Mouse (Mus musculus) CH12.LX (cell line): Measurements from ENCODE around the gene Fabp3. TPM values are rescaled to one million over a fixed set of nuclear protein-coding genes. Genes with fewer than 3 reads are reported as not detected.

Source experiments
- DNase-seq: peaks from one replicate; pipeline ENCODE4 v3.0.0-alpha.2; 2013; ENCODE audit errors: extremely low read depth
- H3K27ac ChIP-seq: 2 replicates; pipeline ENCODE4 v1.5.1; 2012; ENCODE audit warnings: low read depth, mild to moderate bottlenecking, control low read depth, moderate library complexity; ENCODE audit not compliant: insufficient read depth
- H3K27me3 ChIP-seq: replicated peaks from 2 replicates; pipeline ENCODE3; 2012; ENCODE audit warnings: inconsistent platforms
- H3K36me3 ChIP-seq, 2 experiments: replicated peaks in 1 of 2; 2 replicates each; pipeline versions ENCODE3 to v1.6.1; 2012; ENCODE audit warnings: inconsistent platforms in 1 of 2, low read length in 1 of 2, mild to moderate bottlenecking in 1 of 2, mixed read lengths in 1 of 2, moderate library complexity in 1 of 2; ENCODE audit not compliant: control insufficient read depth in 1 of 2, insufficient read depth in 1 of 2
- H3K4me1 ChIP-seq, 2 experiments: 2 replicates each; pipeline ENCODE4 v1.6.1; 2012; ENCODE audit warnings: inconsistent platforms in 1 of 2, moderate library complexity in 1 of 2; ENCODE audit not compliant: insufficient read depth in 2 of 2, control insufficient read depth in 1 of 2
- H3K4me2 ChIP-seq: 2 replicates; pipeline ENCODE4 v1.6.1; 2012; ENCODE audit warnings: low read depth, mild to moderate bottlenecking, control low read depth; ENCODE audit not compliant: poor library complexity, insufficient read depth, severe bottlenecking
- H3K4me3 ChIP-seq, 3 experiments: fragments of 150-350 bp in 1 of 3; sonication (generic) in 1 of 3; replicated peaks in 1 of 3; 2 replicates each; pipeline versions ENCODE3 to v1.5.1; 2011 to 2012; ENCODE audit warnings: low read depth in 2 of 3, low read length in 2 of 3, mild to moderate bottlenecking in 2 of 3, moderate library complexity in 2 of 3, control low read depth in 1 of 3, improper control_type of control experiment in 1 of 3, inconsistent platforms in 1 of 3, mixed read lengths in 1 of 3; ENCODE audit not compliant: poor library complexity in 1 of 3
- H3K79me2 ChIP-seq: replicated peaks from 2 replicates; pipeline ENCODE4 v1.6.1; 2012; ENCODE audit warnings: mild to moderate bottlenecking, moderate library complexity; ENCODE audit not compliant: control insufficient read depth, poor library complexity, insufficient read depth, severe bottlenecking; ENCODE audit errors: extremely low read depth
- H3K9ac ChIP-seq: 2 replicates; pipeline ENCODE4 v1.6.1; 2012; ENCODE audit warnings: low read depth, mild to moderate bottlenecking, control low read depth, moderate library complexity; ENCODE audit not compliant: insufficient read depth
- H3K9me3 ChIP-seq: replicated peaks from 2 replicates; pipeline ENCODE3; 2012; ENCODE audit warnings: low read length, inconsistent platforms, mixed read lengths
- CHD2 ChIP-seq: IDR thresholded peaks from 2 replicates; pipeline ENCODE4 v1.6.1; 2011; ENCODE audit warnings: low read length, improper control_type of control experiment
- ELF1 ChIP-seq: IDR thresholded peaks from 2 replicates; pipeline ENCODE4 v1.6.1; 2014; ENCODE audit warnings: low read depth, mild to moderate bottlenecking, inconsistent platforms, low read length, improper control_type of control experiment
- ETS1 ChIP-seq: conservative IDR thresholded peaks from 2 replicates; pipeline ENCODE4 v1.6.1; 2012; ENCODE audit warnings: low read depth, mild to moderate bottlenecking, inconsistent platforms, low read length, improper control_type of control experiment, moderate library complexity
- HCFC1 ChIP-seq: IDR thresholded peaks from 2 replicates; pipeline ENCODE4 v1.6.1; 2012; ENCODE audit warnings: low read depth, mild to moderate bottlenecking, inconsistent platforms, low read length, improper control_type of control experiment
- IRF4 ChIP-seq: IDR thresholded peaks from 2 replicates; pipeline ENCODE4 v1.6.1; 2014; ENCODE audit warnings: low read depth, mild to moderate bottlenecking, inconsistent platforms, low read length, improper control_type of control experiment
- KAT2A ChIP-seq: IDR thresholded peaks from 2 replicates; pipeline ENCODE4 v1.6.1; 2012; ENCODE audit warnings: low read length, improper control_type of control experiment, inconsistent platforms; ENCODE audit not compliant: insufficient replicate concordance
- MAFK ChIP-seq: IDR thresholded peaks from 2 replicates; pipeline ENCODE4 v1.6.1; 2011; ENCODE audit warnings: low read length, improper control_type of control experiment; ENCODE audit not compliant: insufficient replicate concordance
- MAX ChIP-seq: IDR thresholded peaks from 2 replicates; pipeline ENCODE4 v1.6.1; 2011; ENCODE audit warnings: low read length, improper control_type of control experiment
- MAZ ChIP-seq: IDR thresholded peaks from 2 replicates; pipeline ENCODE4 v1.6.1; 2012; ENCODE audit warnings: low read depth, mild to moderate bottlenecking, inconsistent platforms, low read length, improper control_type of control experiment, moderate library complexity
- MEF2A ChIP-seq: IDR thresholded peaks from 2 replicates; pipeline ENCODE4 v1.6.1; 2014; ENCODE audit warnings: low read depth, mild to moderate bottlenecking, inconsistent platforms, low read length, improper control_type of control experiment, borderline replicate concordance
- MXI1 ChIP-seq: IDR thresholded peaks from 2 replicates; pipeline ENCODE4 v1.6.1; 2011; ENCODE audit warnings: mild to moderate bottlenecking, low read depth, low read length, improper control_type of control experiment
- NRF1 ChIP-seq: IDR thresholded peaks from 2 replicates; pipeline ENCODE4 v1.6.1; 2014; ENCODE audit warnings: low read depth, mild to moderate bottlenecking, inconsistent platforms, low read length, improper control_type of control experiment, moderate library complexity
- POLR2A ChIP-seq: IDR thresholded peaks from 2 replicates; pipeline ENCODE4 v1.6.1; 2011; ENCODE audit warnings: low read depth, mild to moderate bottlenecking, improper control_type of control experiment, low read length
- SMC3 ChIP-seq: IDR thresholded peaks from 2 replicates; pipeline ENCODE4 v1.6.1; 2011; ENCODE audit warnings: low read depth, low read length, improper control_type of control experiment
- TBP ChIP-seq: conservative IDR thresholded peaks from 2 replicates; pipeline ENCODE4 v1.6.1; 2011; ENCODE audit warnings: low read depth, low read length, improper control_type of control experiment
- TCF12 ChIP-seq: IDR thresholded peaks from 2 replicates; pipeline ENCODE4 v1.6.1; 2014; ENCODE audit warnings: low read depth, mild to moderate bottlenecking, inconsistent platforms, low read length, improper control_type of control experiment
- USF1 ChIP-seq: IDR thresholded peaks from 2 replicates; pipeline ENCODE4 v1.6.1; 2014; ENCODE audit warnings: low read depth, mild to moderate bottlenecking, inconsistent platforms, low read length, improper control_type of control experiment
- ZKSCAN1 ChIP-seq: IDR thresholded peaks from 2 replicates; pipeline ENCODE4 v1.6.1; 2012; ENCODE audit warnings: low read depth, inconsistent platforms, low read length, improper control_type of control experiment, borderline replicate concordance
- dilution Hi-C: fragments of 300-500 bp; cut with MboI; formaldehyde crosslinking; loops from 2 replicates; pipeline ENCODE4 v1.14.3; 2020; ENCODE audit warnings: low sequenced_read_pairs; ENCODE audit not compliant: extremely low pct_unique_long_range_greater_than_20kb, extremely low pct_ligation_motif_present
- in situ Hi-C: fragments of 300-500 bp; cut with MboI; formaldehyde crosslinking; loops from 3 replicates; pipeline ENCODE4 v1.14.3; 2019; ENCODE audit warnings: low sequenced_read_pairs, low pct_ligation_motif_present, low pct_unique_long_range_greater_than_20kb, mixed read lengths
- polyA plus RNA-seq: library from polyadenylated mRNA; unstranded; fragments of >175 nt; gene quantifications from 2 replicates; pipeline ENCODE4 v1.2.1, GENCODE M21; 2012; ENCODE audit warnings: low read depth; ENCODE audit not compliant: insufficient read length
- total RNA-seq, 2 experiments: library from RNA; depleted of rRNA; stranded (reverse); fragments of 300-350 nt in 1 of 2; fragments of >200 nt in 1 of 2; gene quantifications; 2 replicates each; pipeline ENCODE4 v1.2.3; 2012 to 2014

Fabp3 gene
- total and polyA plus RNA-seq, 3 experiments, result not detected

DNA sequence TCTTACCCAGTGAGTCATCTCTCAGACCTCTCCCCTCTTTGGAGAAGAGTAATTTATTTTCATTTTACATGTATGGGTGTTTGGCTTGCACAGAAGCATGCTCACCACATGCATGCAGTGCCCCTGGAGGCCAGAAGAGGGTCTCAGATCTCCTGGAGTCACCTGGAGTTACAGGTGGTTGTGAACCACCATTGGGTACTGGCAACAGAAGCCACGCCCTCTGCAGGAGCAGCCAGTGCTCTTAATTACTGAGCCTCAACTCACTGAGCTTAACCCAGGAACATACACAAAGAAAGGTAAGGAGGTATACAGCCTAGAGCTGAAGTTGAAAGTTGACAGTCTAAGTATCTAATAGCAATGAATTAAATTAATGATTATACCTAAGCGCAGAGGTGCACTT lies 17.1 kb downstream of the Fabp3 start:
- H3K27me3 ChIP-seq, result no peaks in the 10 kb centered on the region
- H3K36me3 ChIP-seq, result peaks cover 50 to 85% of the 10 kb centered on the region in 2 experiments
- in situ Hi-C loops (no loop called here), dilution Hi-C loops (no loop called here)
- H3K79me2 ChIP-seq, result no peaks in the 10 kb centered on the region
- no peak overlapping the region for H3K9ac ChIP-seq
- no peak overlapping the region for H3K4me2 ChIP-seq
- H3K4me3 ChIP-seq, result no peak overlapping the region
- no peaks in the 10 kb centered on the region for H3K9me3 ChIP-seq
- TF ChIP-seq USF1 (no peak), MEF2A (no peak), ZKSCAN1 (no peak), MAX (no peak), MAZ (no peak), NRF1 (no peak), ELF1 (no peak), TBP (no peak), IRF4 (no peak), HCFC1 (no peak), MXI1 (no peak), ETS1 (no peak), POLR2A (no peak), KAT2A (no peak), SMC3 (no peak), TCF12 (no peak), MAFK (no peak), CHD2 (no peak)
- no peak overlapping the region for H3K27ac ChIP-seq
- H3K4me1 ChIP-seq, result peaks cover 0 to 8% of the 10 kb centered on the region in 2 experiments; a peak in 2 of 4 replicates
- DNase-seq, result no peak

DNA sequence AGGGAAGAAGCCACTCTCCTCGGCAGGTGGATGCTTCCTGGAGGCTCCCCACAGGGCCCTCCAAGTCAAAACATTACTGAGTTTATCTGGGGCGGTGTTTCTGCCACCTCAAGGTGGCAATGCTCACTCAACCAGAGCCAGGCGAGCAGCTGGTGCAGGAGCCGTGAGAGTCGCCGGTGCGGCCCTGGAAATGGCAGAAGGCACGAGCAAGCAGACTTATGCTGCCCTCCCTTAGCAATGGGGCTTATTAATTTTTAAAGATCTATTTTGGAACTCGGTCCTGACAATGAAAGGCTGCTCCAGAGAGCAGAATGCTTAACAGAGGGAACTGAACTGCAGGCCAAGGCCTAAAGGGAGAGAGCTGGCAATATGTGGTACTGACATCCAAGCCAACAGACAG lies 19.0 kb downstream of the Fabp3 start:
- Histone ChIP-seq H3K36me3 (peaks cover 37 to 85% of the 10 kb centered on the region in 2 experiments), H3K4me1 (peaks cover 0 to 8% of the 10 kb centered on the region in 2 experiments; a peak in 2 of 4 replicates), H3K27ac (no peak overlapping the region)
- DNase-seq, result no peak
- dilution Hi-C loops, result no loop called here
- no peak for TF ChIP-seq NRF1
- TF ChIP-seq, all 38 proteins: peak for 0
- Histone ChIP-seq H3K79me2 (no peaks in the 10 kb centered on the region), H3K27me3 (no peaks in the 10 kb centered on the region), H3K4me3 (no peak overlapping the region), H3K9ac (no peak overlapping the region), H3K9me3 (no peaks in the 10 kb centered on the region), H3K4me2 (no peak overlapping the region)
- in situ Hi-C loops, result no loop called here
